9 mouse cellular contexts compared by ENCODE assay signal in genomic region chr8:108722671-108723513, GRCm38 (mm10).
A peak's percentile ranks its signal among the peaks of the same experiment; 100 is the strongest.
DNase-seq lines count a peak whose midpoint lies in the region; ATAC-seq and TF ChIP-seq lines count a peak whose summit lies in the region.
"Had no signal": no experiment of that assay in that cellular context is flagged by ENCODE, and none has a peak within 500 bp of the region (broad histone marks: within the 10 kb centered on the region; RNA-seq: fewer than 3 reads in every experiment).

No protein-coding gene starts in this region.

- H3K9me3 ChIP-seq in ES-E14 (ENCODE audit: control insufficient read depth, insufficient read depth, low read depth, low read length) = no peaks in the 10 kb centered on the region
- no peaks in the 10 kb centered on the region for H3K9me3 ChIP-seq in embryonic facial prominence, embryonic 12.5 days
- H3K9me3 ChIP-seq in heart, postnatal 0 days (replicated peaks; ENCODE audit: control insufficient read depth, low read length) = no peaks in the 10 kb centered on the region

- H3K4me1 ChIP-seq in ES-E14 (ENCODE audit: control insufficient read depth in 2 of 2, insufficient read depth in 2 of 2, low read length in 2 of 2, poor library complexity in 1 of 2) = peaks cover 23 to 47% of the 10 kb centered on the region in 2 experiments
- peaks cover 93% of the 10 kb centered on the region for H3K4me1 ChIP-seq in embryonic facial prominence, embryonic 12.5 days
- H3K4me1 ChIP-seq in heart, postnatal 0 days (ENCODE audit: control insufficient read depth, insufficient read depth) = peaks cover 14% of the 10 kb centered on the region

- peak overlapping the region; percentile 68 for H3K9ac ChIP-seq in ES-E14 (ENCODE audit: insufficient read depth, low read depth, low read length, poor library complexity, severe bottlenecking)
- H3K9ac ChIP-seq in embryonic facial prominence, embryonic 12.5 days = no peak overlapping the region
- no peak overlapping the region for H3K9ac ChIP-seq in heart, postnatal 0 days (replicated peaks; ENCODE audit: low read depth, low read length)

- peak; percentile 65 for DNase-seq in 3134 (ENCODE audit: extremely low read depth, insufficient read length, low spot score)
- no peak for DNase-seq in ES-E14 (ENCODE audit: low read depth, low spot score)
- DNase-seq in heart, postnatal 0 days (ENCODE audit: low spot score) = peak; percentile 61
- DNase-seq in kidney, postnatal 36 days = peak; percentile 87 to 88
- peak; percentile 84 for DNase-seq in lung, postnatal 10 days
- DNase-seq in right cerebral cortex, postnatal 10 days (ENCODE audit: low spot score in 2 of 2) = peak; percentile 75 to 79
- no peak for DNase-seq in thymus, postnatal 0 days (ENCODE audit: low spot score)

- no peaks in the 10 kb centered on the region for H3K36me3 ChIP-seq in ES-E14 (ENCODE audit: control insufficient read depth, insufficient read depth, low read length, poor library complexity, severe bottlenecking)
- no peaks in the 10 kb centered on the region for H3K36me3 ChIP-seq in embryonic facial prominence, embryonic 12.5 days
- no peaks in the 10 kb centered on the region for H3K36me3 ChIP-seq in heart, postnatal 0 days (replicated peaks; ENCODE audit: control insufficient read depth, insufficient read depth, low read length)

- no peak for TF ChIP-seq EP300 in heart, postnatal 0 days (IDR thresholded peaks at IDR 0.05; ENCODE audit: low read depth)

- no peak for TF ChIP-seq CTCF in heart, postnatal 0 days (IDR thresholded peaks at IDR 0.05; ENCODE audit: low read depth)

- in situ Hi-C loops in ES-E14 (cut with MboI; ENCODE audit: low sequenced_read_pairs in 2 of 2, unreplicated experiment in 2 of 2) = no loop called here

- ATAC-seq in embryonic facial prominence, embryonic 12.5 days (ENCODE audit: insufficient number of reproducible peaks, insufficient read depth, low FRiP score, low TSS enrichment) = 0 out of 2 replicates have a peak, but pooled peaks have one; percentile 50
- peak; percentile 81 for ATAC-seq in heart, postnatal 0 days (ENCODE audit: insufficient read depth, low read depth)

- H3K4me2 ChIP-seq in embryonic facial prominence, embryonic 12.5 days (replicated peaks) = 0 out of 2 replicates have a peak overlapping the region, but pooled peaks have one; percentile 9
- no peak overlapping the region for H3K4me2 ChIP-seq in heart, postnatal 0 days (ENCODE audit: low read depth, low read length)

- peak overlapping the region; percentile 46 to 47 for H3K4me3 ChIP-seq in ES-E14 (ENCODE audit: insufficient read depth in 1 of 2, low read depth in 1 of 2, low read length in 2 of 2, poor library complexity in 1 of 2, severe bottlenecking in 1 of 2)
- no peak overlapping the region for H3K4me3 ChIP-seq in embryonic facial prominence, embryonic 12.5 days
- H3K4me3 ChIP-seq in heart, postnatal 0 days (ENCODE audit: low read depth, low read length) = no peak overlapping the region
- H3K4me3 ChIP-seq: erythroblast, embryonic 14.5 days had no signal

- H3K27ac ChIP-seq in ES-E14 (ENCODE audit: insufficient read depth, low read depth, low read length, poor library complexity, severe bottlenecking) = peak overlapping the region; percentile 97
- H3K27ac ChIP-seq in embryonic facial prominence, embryonic 12.5 days = peak overlapping the region; percentile 63
- peak overlapping the region; percentile 32; the same call in 1 of the 2 replicates for H3K27ac ChIP-seq in heart, postnatal 0 days (ENCODE audit: low read depth)

- H3K27me3 ChIP-seq in embryonic facial prominence, embryonic 12.5 days = no peaks in the 10 kb centered on the region
- no peaks in the 10 kb centered on the region for H3K27me3 ChIP-seq in heart, postnatal 0 days (ENCODE audit: control insufficient read depth, insufficient read depth, low read length)

- 19% methylated on average over 8 of the region's 8 CpGs for WGBS in embryonic facial prominence, embryonic 12.5 days
- 29% methylated on average over 8 of the region's 8 CpGs for WGBS in heart, postnatal 0 days

TF ChIP-seq in ES-E14, 5 proteins besides CTCF, POLR2A, EP300 and RAD21:
- TF ChIP-seq ZC3H11A (IDR thresholded peaks at IDR 0.05; ENCODE audit: borderline replicate concordance, low read depth, low read length) (no peak), ZNF384 (IDR thresholded peaks at IDR 0.05; ENCODE audit: low read depth, low read length) (no peak), MAFK (IDR thresholded peaks at IDR 0.05; ENCODE audit: insufficient read depth, low read depth, low read length) (no peak), HCFC1 (IDR thresholded peaks at IDR 0.05; ENCODE audit: borderline replicate concordance, insufficient read depth, low read length) (no peak), CHD2 (IDR thresholded peaks at IDR 0.05; ENCODE audit: low read depth, low read length) (no peak)

Comparison
In these comparisons a context has a peak if more than half of its experiments do, and no peak if none do; other contexts are left out.
1. DNase-seq: peak in 3134 (single experiment), heart, postnatal 0 days (single experiment), kidney, postnatal 36 days (2 of 2), lung, postnatal 10 days (single experiment) and right cerebral cortex, postnatal 10 days (2 of 2); none in ES-E14 (single experiment) and thymus, postnatal 0 days (single experiment).
2. H3K27ac ChIP-seq: peak in every context shown above with its lines; median percentile 97 in ES-E14; 63 in embryonic facial prominence, embryonic 12.5 days; 32 in heart, postnatal 0 days.
3. H3K4me3 ChIP-seq: peak in ES-E14 (2 of 2); none in embryonic facial prominence, embryonic 12.5 days (single experiment) and heart, postnatal 0 days (single experiment).